Mouse (Mus musculus) erythroblast, embryonic 14.5 days (primary cell): Measurements from ENCODE around the gene Cabp2. TPM values are rescaled to one million over a fixed set of nuclear protein-coding genes. Genes with fewer than 3 reads are reported as not detected.
"Not testable (repeated sequence)": the region's sequence is repeated elsewhere in the genome, so short reads cannot be mapped to it uniquely, and the experiment has no call there.

Experiments used
- H3K27me3 ChIP-seq: 2 replicates; pipeline ENCODE4 v1.6.1; 2012; ENCODE audit warnings: inconsistent platforms; ENCODE audit not compliant: control insufficient read depth
- H3K36me3 ChIP-seq: 2 replicates; pipeline ENCODE4 v1.6.1; 2012; ENCODE audit warnings: mild to moderate bottlenecking, inconsistent platforms; ENCODE audit not compliant: control insufficient read depth
- H3K4me1 ChIP-seq: 2 replicates; pipeline ENCODE4 v1.6.1; 2012; ENCODE audit warnings: inconsistent platforms; ENCODE audit not compliant: control insufficient read depth
- H3K4me3 ChIP-seq: replicated peaks from 2 replicates; pipeline ENCODE3; 2012; ENCODE audit warnings: moderate library complexity, mild to moderate bottlenecking, inconsistent platforms
- H3K9me3 ChIP-seq: 2 replicates; pipeline ENCODE4 v1.6.1; 2012; ENCODE audit warnings: low read length, inconsistent platforms, mixed read lengths; ENCODE audit not compliant: control insufficient read depth
- GATA1 ChIP-seq: IDR thresholded peaks from 2 replicates; pipeline ENCODE4 v1.6.1; 2012; ENCODE audit warnings: low read length, inconsistent platforms, mixed read lengths
- TAL1 ChIP-seq: IDR thresholded peaks from 3 replicates; pipeline ENCODE4 v1.6.1; 2012; ENCODE audit warnings: low read length, inconsistent platforms, mixed read lengths
- polyA plus RNA-seq: library from polyadenylated mRNA; stranded (reverse); fragments of >175 nt; gene quantifications from 2 replicates; pipeline ENCODE4 v1.2.3, GENCODE M21; 2012

Cabp2 gene
- polyA plus RNA-seq, 1 experiment, result not detected

- Histone ChIP-seq H3K27me3 (no peaks in the 10 kb centered on the region), H3K9me3 (peaks cover under 1% of the 10 kb centered on the region; the same call in 1 of the 2 replicates), H3K36me3 (peaks cover 83% of the 10 kb centered on the region), H3K4me1 (peaks cover 44% of the 10 kb centered on the region), H3K4me3 (no peak overlapping the region)
- TF ChIP-seq TAL1, result no peak
- TF ChIP-seq GATA1, result no peak
Observed at GRCm38 (mm10) chr19:4115816-4116215, 34.4 kb downstream of the Cabp2 start.

GRCm38 (mm10) chr19:4117006-4117405 is 35.6 kb downstream of the Cabp2 start:
- H3K27me3 ChIP-seq, result no peaks in the 10 kb centered on the region
- H3K4me1 ChIP-seq, result peaks cover 56% of the 10 kb centered on the region
- H3K4me3 ChIP-seq, result no peak overlapping the region
- peaks cover 4% of the 10 kb centered on the region for H3K9me3 ChIP-seq
- TF ChIP-seq GATA1 (no peak), TAL1 (no peak)
- H3K36me3 ChIP-seq, result peaks cover 74% of the 10 kb centered on the region

DNA sequence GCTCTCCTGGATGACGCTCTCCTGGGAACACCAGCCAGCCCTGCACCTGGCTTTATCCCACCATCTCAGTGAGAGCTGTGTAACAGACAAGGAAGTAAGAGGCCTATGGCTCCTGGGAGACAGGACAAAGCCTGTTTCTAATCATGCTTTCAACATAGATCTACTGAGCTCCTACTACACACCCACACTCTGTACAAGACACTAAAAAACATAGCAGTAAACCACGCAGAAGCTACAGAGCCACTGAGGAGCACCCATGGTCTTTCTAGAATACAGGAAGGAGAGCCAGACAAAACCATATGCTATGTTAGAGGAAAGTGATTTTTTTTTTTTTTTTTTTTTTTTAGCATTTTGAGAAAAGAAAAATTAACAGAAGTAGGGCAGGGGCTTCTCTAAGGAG is 37.0 kb downstream of the Cabp2 start:
- Histone ChIP-seq H3K4me1 (peaks cover 62% of the 10 kb centered on the region), H3K27me3 (no peaks in the 10 kb centered on the region), H3K4me3 (no peak overlapping the region), H3K36me3 (peaks cover 61% of the 10 kb centered on the region), H3K9me3 (peaks cover 4% of the 10 kb centered on the region)
- no peak for TF ChIP-seq TAL1
- no peak for TF ChIP-seq GATA1

- H3K4me1 ChIP-seq, result peaks cover 62% of the 10 kb centered on the region
- no peaks in the 10 kb centered on the region for H3K27me3 ChIP-seq
- TF ChIP-seq GATA1, result no peak
- TF ChIP-seq TAL1, result no peak
- no peak overlapping the region for H3K4me3 ChIP-seq
- H3K36me3 ChIP-seq, result peaks cover 45% of the 10 kb centered on the region
- peaks cover 4% of the 10 kb centered on the region for H3K9me3 ChIP-seq
Observed at GRCm38 (mm10) chr19:4119716-4120487, 38.5 kb downstream of the Cabp2 start.

DNA sequence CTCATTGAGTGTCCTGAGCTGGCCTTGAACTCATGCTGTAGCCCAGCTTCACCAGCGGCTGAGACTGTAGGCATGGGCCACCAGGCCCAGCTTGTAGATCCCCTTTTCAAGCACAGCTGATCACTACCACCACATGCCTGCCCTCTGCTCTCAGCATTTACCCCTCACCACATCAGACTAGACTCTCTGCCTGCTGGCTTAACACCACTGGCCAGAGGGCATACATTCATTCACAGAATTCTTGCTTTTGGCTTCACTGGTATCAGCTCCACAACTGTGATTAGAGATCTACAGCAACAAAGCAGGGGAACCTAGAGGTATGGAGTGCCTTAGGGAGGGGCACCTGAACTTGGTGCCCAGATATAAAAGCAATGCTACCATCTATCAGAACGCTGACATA is 39.1 kb downstream of the Cabp2 start:
- no peak for TF ChIP-seq GATA1
- no peak for TF ChIP-seq TAL1
- H3K4me1 ChIP-seq, result peaks cover 65% of the 10 kb centered on the region
- H3K4me3 ChIP-seq, result peak overlapping the region; percentile 74

GRCm38 (mm10) chr19:4121097-4121805 is 39.9 kb downstream of the Cabp2 start:
- H3K4me3 ChIP-seq, result peak overlapping the region; percentile 74
- H3K4me1 ChIP-seq, result peaks cover 67% of the 10 kb centered on the region
- no peak for TF ChIP-seq TAL1
- no peak for TF ChIP-seq GATA1
- H3K36me3 ChIP-seq, result peaks cover 32% of the 10 kb centered on the region
- H3K9me3 ChIP-seq, result peaks cover 4% of the 10 kb centered on the region
- no peaks in the 10 kb centered on the region for H3K27me3 ChIP-seq

More for the DNA sequence above, 39.1 kb downstream of the Cabp2 start:
- H3K9me3 ChIP-seq, result peaks cover 4% of the 10 kb centered on the region
- peaks cover 39% of the 10 kb centered on the region for H3K36me3 ChIP-seq
- no peaks in the 10 kb centered on the region for H3K27me3 ChIP-seq

GRCm38 (mm10) chr19:4121896-4122295 is 40.5 kb downstream of the Cabp2 start:
- peaks cover 29% of the 10 kb centered on the region for H3K36me3 ChIP-seq
- peaks cover 73% of the 10 kb centered on the region for H3K4me1 ChIP-seq
- not testable (repeated sequence) for H3K9me3 ChIP-seq, H3K27me3 ChIP-seq, H3K4me3 ChIP-seq

DNA sequence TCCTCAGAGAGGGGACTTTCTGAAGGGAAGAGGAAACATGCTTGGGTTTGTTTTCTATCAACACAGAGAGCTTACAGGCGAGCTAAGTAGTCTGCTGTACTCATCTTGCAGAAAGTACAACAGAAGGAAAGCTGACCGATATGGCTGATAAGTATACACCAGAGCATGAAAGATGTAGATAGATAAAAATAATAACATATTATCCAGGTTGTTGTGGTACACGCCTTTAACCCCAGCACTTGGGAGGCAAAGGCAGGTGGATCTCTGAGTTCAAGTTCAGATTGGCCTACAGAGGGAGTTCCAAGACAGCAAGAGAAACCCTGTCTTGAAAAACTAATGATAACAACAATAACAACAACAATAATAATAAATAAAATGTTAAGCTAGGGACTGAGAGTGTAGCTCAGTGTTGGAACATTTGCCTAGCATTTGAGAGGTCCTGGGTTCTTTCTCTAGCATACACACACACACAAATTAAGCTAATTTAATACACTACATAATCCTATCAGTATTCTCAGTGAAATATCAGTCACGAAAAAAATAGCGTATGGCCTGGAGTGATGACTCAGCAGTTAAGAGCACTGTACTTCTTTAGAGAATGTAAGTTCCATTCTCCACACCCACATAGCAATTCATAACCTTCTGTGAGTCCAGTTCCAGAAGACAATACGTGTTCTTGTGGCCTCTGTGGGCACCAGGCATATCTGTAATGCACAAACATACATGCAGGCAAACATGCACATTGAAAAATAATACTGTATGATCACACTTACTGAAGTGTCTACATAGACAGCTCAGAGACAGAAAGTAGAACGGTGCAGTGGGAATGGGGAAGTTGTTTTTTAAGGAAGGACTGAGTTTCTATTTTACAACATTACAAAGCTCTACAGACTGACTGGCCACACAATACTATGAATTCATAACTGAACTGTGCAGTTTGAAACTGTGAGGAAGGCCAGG is 41.3 kb downstream of the Cabp2 start:
- no peak for TF ChIP-seq TAL1
- TF ChIP-seq GATA1, result no peak
- Histone ChIP-seq H3K27me3 (no peaks in the 10 kb centered on the region), H3K4me1 (peaks cover 81% of the 10 kb centered on the region), H3K36me3 (peaks cover 29% of the 10 kb centered on the region), H3K9me3 (peaks cover 4% of the 10 kb centered on the region), H3K4me3 (no peak overlapping the region)

DNA sequence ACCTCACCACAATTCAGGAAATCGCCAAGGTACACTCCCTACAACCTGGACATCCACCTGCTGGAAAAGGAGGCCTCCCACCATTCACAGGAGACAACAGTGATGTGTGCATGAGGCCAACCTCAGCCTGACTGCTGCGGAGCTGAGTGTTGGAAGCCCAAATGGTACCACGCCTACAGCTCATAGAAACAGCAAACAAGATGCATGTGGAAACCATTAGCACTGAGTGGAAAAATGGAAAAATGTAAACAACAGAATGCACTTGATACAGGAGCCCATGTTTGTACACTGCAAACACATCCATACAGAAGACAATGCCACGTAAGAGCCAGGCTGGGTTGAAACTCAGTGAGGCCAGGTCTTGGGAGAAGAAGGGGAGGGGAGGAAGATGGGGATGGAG is 43.1 kb downstream of the Cabp2 start:
- TF ChIP-seq GATA1 (no peak), TAL1 (no peak)
- Histone ChIP-seq H3K27me3 (no peaks in the 10 kb centered on the region), H3K4me3 (no peak overlapping the region), H3K36me3 (peaks cover 34% of the 10 kb centered on the region), H3K4me1 (peaks cover 89% of the 10 kb centered on the region), H3K9me3 (peaks cover 6% of the 10 kb centered on the region)

GRCm38 (mm10) chr19:4125268-4125667 is 43.9 kb downstream of the Cabp2 start:
- peak overlapping the region; percentile 86 for H3K4me3 ChIP-seq
- H3K27me3 ChIP-seq, H3K9me3 ChIP-seq: not testable (repeated sequence)
- peaks cover 89% of the 10 kb centered on the region for H3K4me1 ChIP-seq
- peaks cover 39% of the 10 kb centered on the region for H3K36me3 ChIP-seq
